Mouse (Mus musculus) mouse trophoblast stem cell (cell line): Measurements from ENCODE around the gene Fcgr3.

ENCODE experiments used
- in situ Hi-C, 2 experiments: fragments of 300-500 bp; cut with MseI, MboI; formaldehyde crosslinking; loops; 2 replicates in 1 of 2; 3 replicates in 1 of 2; pipeline ENCODE4 v1.15.1; 2025

Gene Fcgr3

DNA sequence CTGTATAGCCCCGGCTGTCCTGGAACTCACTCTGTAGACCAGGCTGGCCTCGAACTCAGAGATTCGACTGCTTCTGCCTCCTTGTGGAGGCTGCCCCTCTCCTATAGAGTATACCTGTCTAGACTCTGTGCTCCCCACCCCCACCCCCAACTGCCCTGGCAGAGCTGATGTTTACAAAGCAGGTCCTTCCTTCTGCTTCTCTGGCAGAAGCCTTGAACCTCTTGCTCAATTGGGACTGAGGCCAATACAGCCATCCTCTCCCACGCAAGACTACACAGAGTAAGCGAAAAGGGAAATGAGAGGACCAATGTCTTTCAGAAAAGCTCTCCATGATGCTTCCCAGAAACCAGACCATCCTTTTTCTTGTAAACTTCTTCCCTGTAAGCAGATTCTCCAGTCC lies 7.5 kb downstream of the Fcgr3 start:
- in situ Hi-C loops, result no loop called here

DNA sequence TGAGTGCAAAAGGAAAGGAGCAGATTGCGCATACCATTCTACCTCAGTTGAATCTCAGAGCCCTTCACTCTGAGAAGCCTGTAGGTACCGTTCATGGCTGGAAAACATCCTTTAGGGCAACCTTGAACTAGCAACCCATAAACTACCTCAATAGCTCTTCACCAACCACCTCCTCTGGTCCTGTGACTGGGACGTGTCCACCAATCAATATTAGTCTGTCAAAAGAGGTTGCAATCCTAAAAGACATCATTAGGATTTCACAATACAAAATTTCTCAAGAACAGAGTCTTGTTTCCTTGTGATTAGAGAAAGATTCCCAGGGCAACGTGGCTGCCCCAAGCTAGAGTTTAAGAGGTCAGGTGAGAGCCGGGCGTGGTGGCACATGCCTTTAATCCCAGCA lies 11.4 kb downstream of the Fcgr3 start:
- in situ Hi-C loops, result no loop called here

DNA sequence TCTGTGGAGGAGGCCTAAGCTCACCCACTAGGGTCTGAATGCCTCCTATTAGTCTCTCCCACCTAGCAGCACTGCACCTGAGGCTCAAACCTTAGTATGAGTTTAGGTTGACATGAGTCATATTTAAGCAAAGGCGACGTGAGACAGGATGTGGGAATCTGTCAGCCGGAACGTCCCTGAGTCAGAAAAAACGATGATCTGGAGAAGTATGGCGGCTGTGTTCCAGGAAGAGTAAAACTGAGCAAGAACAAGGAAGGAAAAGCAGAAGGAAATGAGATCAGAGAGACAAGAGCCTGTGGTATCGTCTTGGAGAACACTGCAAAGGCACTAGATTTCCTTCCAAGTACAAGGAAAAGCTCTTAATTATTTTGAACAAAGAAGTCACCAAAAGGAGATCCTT lies 14.0 kb downstream of the Fcgr3 start:
- in situ Hi-C loops, result no loop called here

DNA sequence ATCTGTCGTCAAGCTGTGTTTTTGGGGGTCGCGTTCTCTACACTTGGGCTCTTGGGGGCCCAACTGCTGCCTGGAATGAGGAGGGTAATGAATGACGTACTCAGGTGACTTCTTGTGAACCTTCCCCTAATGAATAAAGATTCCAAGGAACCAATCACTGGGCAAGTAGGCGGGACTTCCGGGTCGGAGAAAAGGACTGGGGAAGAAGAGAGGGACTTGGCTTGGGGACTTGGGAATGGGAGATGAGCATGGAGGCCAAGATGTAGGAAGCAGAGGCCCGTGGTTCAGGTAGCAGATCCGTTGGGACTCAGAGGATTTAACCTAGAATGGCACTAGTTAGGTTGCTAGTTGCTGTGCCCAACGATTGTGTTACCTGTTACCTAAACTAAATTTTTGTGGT lies 15.5 kb downstream of the Fcgr3 start:
- in situ Hi-C loops, result no loop called here

DNA sequence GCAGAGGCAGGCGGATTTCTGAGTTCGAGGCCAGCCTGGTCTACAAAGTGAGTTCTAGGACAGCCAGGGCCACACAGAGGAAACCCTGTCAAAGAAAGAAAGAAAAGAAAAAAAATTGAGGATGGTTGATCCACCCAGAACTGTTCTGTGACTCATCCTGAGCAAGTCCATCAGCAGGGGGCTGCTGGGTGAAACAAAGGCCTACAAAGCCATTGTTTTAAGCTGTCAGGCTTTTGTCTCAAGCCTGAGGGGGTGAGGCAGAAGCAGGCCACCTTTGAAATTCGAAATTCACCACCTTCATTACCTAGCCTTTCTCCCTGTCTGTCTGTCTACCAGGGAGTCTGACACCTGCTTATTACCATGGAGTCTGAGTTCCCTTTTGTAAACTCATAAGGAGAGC lies 18.2 kb downstream of the Fcgr3 start:
- in situ Hi-C loops, result no loop called here

DNA sequence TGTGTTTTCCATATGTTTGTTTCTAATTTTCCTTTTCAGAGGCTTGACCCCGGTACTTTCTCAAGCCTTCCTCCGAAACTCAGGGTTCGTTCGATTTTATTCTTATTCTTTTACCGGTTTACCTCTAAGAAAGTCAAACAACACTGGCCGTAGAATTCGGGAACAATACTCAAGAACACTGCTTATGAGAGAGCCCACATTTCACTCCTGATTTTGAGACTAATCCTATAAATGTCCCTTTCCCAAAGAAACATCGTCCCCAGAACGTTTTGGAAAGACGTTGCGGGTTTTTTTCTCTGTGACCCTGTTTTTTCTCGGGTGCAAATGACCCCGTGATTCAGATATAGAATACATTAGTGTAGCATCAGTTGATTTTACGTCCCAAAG lies 19.7 kb downstream of the Fcgr3 start:
- in situ Hi-C loops, result no loop called here

DNA sequence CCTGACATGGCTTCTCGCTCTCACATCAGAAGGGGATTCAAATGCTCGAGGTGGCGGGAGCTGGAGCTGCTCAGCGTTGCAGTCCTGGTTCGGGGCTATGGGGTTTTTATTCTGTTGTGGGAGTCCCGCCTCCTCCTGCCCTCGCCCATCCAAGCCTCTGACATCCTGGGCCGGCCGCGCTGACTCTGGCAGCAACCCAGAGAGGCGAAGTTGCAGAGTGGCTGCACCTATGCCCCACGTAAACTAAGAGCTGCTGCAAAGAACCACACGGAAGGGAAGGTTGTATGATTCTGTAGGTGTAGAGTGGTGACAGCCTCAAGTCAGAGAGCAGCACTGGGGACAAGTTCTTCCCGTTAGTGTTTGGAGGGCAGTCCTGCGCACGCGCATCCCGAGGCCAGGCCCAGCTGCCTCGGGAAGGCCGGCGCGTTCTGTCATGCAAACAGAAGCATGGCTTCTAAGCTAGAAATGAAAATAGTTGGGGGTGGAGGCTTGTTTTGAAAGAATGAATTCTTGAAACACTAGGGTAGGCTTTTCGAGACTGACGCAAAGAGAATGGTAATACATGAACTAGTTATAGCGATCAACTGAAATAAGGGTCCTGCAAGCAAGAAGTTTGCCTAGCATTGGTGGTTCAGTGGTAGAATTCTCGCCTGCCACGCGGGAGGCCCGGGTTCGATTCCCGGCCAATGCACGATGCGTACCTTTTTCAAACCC lies 20.2 kb downstream of the Fcgr3 start:
- in situ Hi-C loops, result no loop called here

DNA sequence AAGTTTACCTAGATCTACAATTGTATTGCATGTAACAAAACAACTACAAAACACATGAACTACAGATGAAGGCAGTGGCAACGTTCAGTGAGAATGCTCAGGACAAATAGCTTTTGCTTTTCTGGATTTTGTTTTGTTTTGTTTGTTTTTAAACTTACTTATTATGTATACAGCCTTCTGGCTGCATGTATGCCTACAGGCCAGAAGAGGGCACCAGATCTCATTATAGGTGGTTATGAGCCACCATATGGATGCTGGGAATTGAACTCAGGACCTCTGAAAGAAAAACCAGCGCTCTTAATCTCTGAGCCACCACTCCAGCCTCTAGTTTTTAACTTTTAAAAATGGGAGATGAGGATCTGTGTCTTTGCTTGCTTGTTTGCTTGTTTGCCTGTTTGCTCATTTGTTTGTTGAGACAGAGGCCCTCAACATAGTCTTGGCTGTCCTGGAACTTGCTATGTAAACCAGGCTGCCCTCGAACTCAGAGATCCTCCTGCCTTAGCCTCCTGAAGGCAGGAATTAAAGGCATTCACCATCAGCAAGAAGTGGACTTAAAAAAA lies 21.1 kb downstream of the Fcgr3 start:
- in situ Hi-C loops, result no loop called here

DNA sequence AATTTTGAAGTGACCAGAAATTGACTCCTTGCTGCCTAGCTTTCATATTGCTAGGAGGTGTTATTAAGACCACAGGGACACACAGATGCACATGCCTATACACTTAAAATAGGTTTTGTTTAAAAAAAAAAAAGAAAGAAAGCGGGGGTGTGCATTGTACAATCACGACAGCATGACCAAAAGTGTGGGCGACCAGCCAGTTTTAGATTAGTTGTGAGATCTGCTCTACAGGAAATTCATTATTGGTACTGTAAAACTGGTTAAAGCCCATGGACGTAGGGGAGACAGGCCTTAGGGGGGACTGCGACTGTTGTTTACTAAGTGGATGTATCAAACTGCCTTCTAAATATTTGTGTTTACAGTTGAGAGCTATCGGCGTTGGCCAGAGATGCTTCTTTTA lies 24.9 kb downstream of the Fcgr3 start:
- in situ Hi-C loops, result loop anchor here in 1 of 2 experiments (5.0 kb wide), 1 partner anchor 62 kb away; no protein-coding TSS in a partner anchor

DNA sequence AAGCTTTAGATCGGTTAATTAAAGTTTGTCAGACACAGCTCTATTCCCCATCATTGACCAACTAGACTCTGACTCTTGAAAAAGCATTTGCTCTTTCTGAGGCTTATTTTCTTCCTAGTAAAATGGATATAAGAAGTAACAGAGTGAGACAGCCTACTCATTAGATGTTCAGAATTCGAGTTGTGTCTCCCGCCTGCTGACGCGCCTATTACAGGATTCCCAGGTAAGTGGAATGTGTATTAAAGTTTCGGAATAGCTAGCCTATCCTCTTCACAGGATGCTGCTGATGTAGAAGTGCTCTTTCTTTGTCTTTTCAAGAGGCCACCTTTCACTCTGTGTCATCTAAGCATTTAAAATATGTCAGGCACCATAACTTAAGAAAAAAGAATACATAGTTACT lies 25.6 kb downstream of the Fcgr3 start:
- in situ Hi-C loops, result loop anchor here in 1 of 2 experiments (5.0 kb wide), 1 partner anchor 63 kb away; no protein-coding TSS in a partner anchor

DNA sequence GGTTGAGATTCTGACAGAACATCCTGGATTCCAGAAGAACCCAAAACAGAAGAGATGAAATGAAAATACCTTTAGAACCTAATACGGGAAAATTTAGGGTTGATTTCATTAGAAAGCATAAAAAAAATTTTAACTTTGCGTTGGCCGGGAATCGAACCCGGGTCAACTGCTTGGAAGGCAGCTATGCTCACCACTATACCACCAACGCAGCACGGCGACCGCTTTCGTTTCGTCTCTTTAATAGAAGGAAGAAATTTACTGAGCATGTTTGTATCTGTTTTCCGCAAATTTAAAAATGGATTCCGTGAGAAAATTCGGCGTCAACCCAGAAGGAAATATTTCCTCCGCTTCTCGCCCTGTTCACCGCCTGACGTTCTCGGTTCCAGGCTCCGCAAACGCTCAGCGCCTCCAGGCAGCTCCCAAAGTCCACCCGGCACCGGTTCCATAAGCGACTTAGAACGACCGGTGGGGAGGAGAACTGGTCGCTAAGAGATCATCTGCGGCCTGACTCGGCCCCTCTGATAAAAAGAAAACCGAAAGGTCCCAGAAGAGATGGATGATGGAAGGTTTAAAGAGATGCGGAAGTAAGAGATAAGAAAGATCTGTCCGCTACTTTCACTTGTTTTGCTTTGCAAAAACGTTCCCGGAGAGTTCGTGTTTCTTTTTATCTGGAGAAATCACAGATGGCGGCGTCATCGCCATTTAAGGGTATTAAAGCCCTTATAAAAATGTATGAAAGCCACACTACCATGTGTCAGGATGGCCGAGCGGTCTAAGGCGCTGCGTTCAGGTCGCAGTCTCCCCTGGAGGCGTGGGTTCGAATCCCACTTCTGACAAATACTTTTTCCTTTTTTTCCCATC lies 26.6 kb downstream of the Fcgr3 start:
- in situ Hi-C loops, result loop anchor here in 1 of 2 experiments (5.0 kb wide), 1 partner anchor 64 kb away; no protein-coding TSS in a partner anchor

DNA sequence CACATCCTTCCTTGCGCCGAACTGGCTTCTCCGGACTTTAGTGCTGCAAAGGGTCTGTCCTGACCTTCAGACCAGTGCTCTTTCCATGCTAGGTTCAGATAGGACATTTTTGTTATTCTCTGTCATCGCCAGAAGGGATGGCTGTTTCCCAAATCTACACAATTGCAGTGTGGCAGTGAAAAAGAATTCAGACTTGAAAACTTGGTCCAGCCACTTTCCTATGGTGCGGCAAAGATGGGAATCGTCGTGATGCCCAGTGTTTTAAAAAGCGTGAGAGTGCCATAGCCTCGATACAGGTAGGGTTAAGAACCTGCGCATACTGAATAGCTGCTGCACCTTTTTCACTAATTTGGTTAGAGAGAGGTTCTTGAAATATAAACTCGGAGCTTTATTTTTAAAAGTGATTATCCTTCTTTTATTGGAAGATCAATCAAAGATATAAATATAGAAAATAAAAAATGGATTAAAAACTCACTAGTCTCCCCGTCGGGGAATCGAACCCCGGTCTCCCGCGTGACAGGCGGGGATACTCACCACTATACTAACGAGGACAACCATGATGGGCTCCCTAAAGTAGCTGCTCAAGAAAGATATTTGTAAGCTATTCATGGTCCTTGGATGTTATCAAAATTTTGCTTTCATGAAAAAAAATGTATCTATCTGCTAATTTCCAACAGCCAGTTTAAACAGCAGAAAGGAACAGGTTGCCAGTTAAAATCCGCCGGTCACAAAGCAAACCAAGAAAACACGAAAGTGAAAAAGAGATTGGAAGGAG lies 28.0 kb downstream of the Fcgr3 start:
- in situ Hi-C loops, result loop anchor here in 1 of 2 experiments (5.0 kb wide), 1 partner anchor 66 kb away; no protein-coding TSS in a partner anchor

DNA sequence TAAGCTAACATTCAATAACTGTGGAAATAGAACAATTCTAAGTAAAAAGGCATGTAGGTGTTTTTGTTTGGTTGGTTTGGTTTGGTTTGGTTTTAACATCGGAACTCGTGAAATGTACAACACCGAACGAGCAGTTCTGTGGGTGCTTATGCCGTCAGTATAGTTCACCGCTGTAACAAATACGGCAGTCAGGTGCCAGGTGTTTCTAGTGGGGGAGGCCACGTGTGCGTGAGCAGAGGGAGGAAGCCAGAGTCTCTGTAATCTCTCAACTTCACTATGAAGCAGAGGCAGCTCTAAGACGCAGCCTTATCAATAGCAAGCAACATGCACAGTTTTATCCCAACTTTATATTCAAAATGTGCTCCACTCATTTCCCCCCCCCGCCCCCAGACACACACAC lies 29.1 kb downstream of the Fcgr3 start:
- in situ Hi-C loops, result loop anchor here in 1 of 2 experiments (5.0 kb wide), 1 partner anchor 67 kb away; no protein-coding TSS in a partner anchor

DNA sequence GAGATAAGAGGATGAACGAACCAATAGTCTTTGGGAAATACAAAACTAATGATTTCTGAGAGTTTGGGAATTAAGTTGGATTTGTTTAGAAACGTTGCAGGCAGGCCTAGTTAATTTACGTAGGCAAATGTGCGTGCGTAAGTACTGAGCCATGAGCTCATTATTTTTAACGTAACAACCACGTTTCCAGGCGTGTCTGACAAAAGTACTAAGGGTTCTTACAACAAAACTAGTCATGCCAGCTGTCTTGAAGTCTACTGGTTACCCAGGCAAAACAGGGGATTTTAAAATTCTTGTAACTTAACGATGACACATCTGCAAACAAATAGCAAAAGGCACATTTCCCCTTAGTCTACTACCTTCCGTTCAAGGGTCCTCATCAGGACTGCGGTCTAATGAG lies 30.5 kb downstream of the Fcgr3 start:
- in situ Hi-C loops, result no loop called here

DNA sequence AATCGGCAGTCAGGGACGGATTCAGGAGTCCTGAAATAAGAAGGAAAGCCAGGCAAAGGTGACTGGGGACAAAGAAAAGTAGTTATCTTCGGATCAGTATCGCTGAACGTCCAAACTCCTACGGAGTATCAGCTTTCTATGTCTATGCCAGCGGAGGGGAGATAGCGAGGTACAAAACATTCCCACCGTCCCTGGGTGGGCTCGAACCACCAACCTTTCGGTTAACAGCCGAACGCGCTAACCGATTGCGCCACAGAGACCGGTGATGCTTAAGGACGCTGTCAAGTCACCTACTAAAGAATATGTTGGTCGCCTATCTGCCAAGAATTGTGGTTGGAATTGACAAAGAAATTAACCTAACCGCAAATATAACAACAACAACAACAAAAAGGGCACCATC lies 31.0 kb downstream of the Fcgr3 start:
- in situ Hi-C loops, result no loop called here

DNA sequence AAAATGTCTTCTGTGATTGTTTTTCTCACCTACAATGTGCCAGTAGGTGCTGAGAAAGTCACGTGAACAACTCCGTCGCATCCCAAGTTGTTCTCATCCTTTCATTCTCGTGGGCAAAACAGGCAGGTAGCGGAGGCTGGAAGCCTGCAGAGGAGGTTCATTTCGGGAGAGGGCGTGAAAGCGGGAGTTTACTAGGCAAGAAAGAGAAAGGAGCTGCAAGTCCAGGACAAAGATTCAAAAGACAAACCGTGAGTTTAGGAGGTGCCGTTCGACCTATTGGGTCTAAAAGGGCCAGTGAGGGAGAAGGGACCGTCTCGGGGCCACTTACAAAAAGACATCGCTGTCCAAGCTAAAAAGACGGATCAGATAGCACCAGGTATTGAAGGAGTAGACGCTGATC lies 31.5 kb downstream of the Fcgr3 start:
- in situ Hi-C loops, result no loop called here

DNA sequence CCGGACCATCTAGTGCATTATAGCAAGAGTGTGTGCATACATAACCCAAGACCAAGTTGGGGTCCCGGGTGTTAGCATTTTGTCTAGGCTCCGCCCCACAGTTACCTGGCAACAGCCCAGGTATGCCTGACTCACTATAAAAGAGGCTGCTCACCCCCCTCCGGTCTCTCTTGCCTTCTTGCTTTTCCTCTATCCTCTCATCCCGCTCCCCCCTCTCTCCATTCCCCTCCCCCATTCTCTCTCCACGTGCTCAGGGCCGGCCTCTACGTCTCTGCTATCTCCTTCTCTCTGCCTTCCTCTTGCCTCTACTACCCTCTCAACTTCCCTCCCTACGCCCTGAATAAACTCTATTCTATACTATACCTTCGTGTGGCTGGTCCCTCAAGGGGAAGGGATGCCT lies 32.0 kb downstream of the Fcgr3 start:
- in situ Hi-C loops, result no loop called here

DNA sequence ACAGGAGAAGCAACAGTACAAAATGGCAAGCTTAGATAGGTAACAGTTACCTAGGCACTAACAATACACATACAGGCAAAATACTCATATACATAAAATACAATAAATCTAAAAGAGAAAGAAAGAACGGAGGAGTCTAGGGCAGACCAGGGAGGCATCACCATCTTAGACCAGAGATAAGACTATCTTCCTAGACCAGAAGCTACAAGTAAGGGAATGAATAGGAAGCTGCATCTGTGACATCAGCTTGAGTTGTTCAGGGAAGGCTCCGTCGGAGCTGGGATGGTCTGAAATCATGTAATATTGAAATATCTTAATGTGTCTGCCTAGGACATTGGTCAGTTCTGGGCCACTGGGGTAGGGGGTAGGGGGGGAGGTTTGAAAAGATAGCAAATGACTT lies 33.0 kb downstream of the Fcgr3 start:
- in situ Hi-C loops, result no loop called here

DNA sequence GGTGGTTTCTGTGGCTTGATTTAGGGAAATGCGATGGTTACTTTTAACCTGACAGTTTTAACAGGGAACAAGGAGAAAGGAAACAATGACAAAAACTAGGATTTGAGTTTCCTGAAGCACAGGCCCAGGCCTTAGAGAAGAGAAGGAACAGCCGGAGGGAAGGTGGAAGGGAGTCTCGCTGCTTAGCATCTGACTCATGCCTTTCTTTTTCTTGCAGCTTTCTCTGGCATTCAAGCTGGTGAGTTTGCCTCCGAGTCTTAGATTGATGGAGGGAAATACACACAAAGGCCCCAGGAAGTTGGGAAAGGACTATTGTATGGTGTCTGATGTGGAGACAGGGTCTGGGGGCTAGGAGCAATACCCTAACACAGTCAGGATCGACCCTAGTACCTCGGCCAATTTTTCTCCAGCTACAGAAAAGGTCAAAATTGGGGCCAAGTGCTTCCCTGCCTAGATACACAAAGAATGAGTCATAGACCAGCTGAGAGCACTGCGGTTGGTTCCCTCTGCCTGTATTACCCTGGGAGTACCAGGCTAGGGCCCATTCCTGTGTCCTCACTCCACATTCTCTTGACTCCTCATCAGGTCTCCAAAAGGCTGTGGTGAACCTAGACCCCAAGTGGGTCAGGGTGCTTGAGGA lies 45.3 kb downstream of the Fcgr3 start:
- in situ Hi-C loops, result no loop called here

DNA sequence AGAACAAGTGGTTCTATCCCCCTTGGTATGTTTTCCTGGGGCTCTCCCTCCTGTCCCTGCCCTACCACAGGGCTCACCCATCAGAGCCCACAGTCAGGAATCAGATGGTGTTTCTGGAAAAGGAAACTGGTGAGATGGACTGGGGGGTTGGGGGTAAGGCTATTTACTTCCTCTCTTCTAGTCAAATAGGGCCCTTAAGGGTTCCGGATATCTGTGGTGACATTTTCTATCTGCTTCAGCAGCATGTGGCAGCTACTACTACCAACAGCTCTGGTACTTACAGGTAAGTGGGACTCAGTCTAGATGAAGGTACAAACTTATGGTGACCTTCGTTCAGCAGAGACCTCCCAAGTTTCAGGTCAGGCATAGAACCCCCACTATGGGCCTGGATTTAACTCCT lies 46.0 kb downstream of the Fcgr3 start, which contains the start of gene Fcgr4:
Gene Fcgr4, plus strand, starts transcription at position 184 of the 400 bp plus-strand sequence.
- in situ Hi-C loops, result no loop called here
